Mouse (Mus musculus): ENCODE measurements around the gene 4930579F01Rik.

DNA sequence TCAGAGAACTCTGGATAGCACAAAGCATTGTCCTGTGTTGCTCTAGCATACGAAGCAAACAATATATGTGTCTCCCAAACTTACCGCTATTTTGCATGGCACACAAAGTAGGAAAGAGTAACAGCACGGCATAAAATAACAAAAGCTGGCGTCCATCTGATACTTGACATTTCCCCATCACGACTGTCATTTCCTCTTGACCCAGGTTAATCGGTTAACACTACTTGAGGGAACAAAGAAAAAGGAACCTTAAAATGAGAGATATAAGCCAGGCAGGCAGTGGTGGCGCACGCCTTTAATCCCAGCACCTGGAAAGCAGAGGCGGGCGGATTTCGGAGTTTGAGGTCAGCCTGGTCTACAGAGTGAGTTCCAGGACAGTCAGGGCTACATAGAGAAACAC, 59.7 kb downstream of the 4930579F01Rik start:
- no peak for TF ChIP-seq CTCF (IDR thresholded peaks at IDR 0.05; ENCODE audit: extremely low read depth, insufficient read length, insufficient replicate concordance, low read depth, low read length)
- no peak for TF ChIP-seq POLR2A (IDR thresholded peaks at IDR 0.05; ENCODE audit: low read depth, low read length)

All from small intestine, adult 2 months (tissue).